Mouse (Mus musculus) thymus, adult 2 months (tissue): Measurements from ENCODE around the gene Nckap5.

Experiments used
- CTCF ChIP-seq: fragments of 200-500 bp; IDR thresholded peaks from 2 replicates; pipeline ENCODE4 v1.5.1; 2012; ENCODE audit warnings: mild to moderate bottlenecking, control low read depth, low read length, moderate library complexity, borderline replicate concordance; ENCODE audit not compliant: control insufficient read depth, poor library complexity, insufficient read depth; ENCODE audit errors: extremely low read depth
- POLR2A ChIP-seq: fragments of 200-500 bp; IDR thresholded peaks from 2 replicates; pipeline ENCODE4 v1.6.1; 2012; ENCODE audit warnings: mild to moderate bottlenecking, low read length, control low read depth, moderate library complexity; ENCODE audit not compliant: control insufficient read depth, poor library complexity, insufficient read depth; ENCODE audit errors: extremely low read depth

GRCm38 (mm10) chr1:126537223-126537757 lies 293.3 kb downstream of the Nckap5 start:
- TF ChIP-seq POLR2A (no peak), CTCF (no peak)
